Mouse (Mus musculus): Measurements from ENCODE around the gene Gpr161. TPM values are rescaled to one million over a fixed set of nuclear protein-coding genes. Genes with fewer than 3 reads are reported as not detected.
A peak's percentile ranks its signal among the peaks of the same experiment; 100 is the strongest.

Gpr161 gene
- total RNA-seq (2021): 1.7 and 2.5 TPM in 2 replicates
- long read RNA-seq, experiment 1, partial matches to known transcripts: 0 of 1 reads
- long read RNA-seq, experiment 1, other reads (novel, unspliced or antisense): 1 of 1 reads
- long read RNA-seq, experiment 2, partial matches to known transcripts: 0 of 1 reads
- long read RNA-seq, experiment 2, other reads (novel, unspliced or antisense): 1 of 1 reads

GRCm38 (mm10) chr1:165295489-165295888 lies at the start of gene Gpr161:
TSS of gene Gpr161 (plus strand) at chr1:165295789.
- no peak for DNase-seq

GRCm38 (mm10) chr1:165246587-165246986 lies 49.0 kb upstream of the Gpr161 start:
- no peak for DNase-seq

- peak; percentile 61 for DNase-seq
Observed at GRCm38 (mm10) chr1:165247085-165247484, 48.5 kb upstream of the Gpr161 start.

- DNase-seq: no peak
Observed at GRCm38 (mm10) chr1:165247788-165248187, 47.8 kb upstream of the Gpr161 start.

GRCm38 (mm10) chr1:165248842-165249241 lies 46.7 kb upstream of the Gpr161 start:
- no peak for DNase-seq

GRCm38 (mm10) chr1:165250546-165250945 lies 45.0 kb upstream of the Gpr161 start:
- no peak for DNase-seq

DNA sequence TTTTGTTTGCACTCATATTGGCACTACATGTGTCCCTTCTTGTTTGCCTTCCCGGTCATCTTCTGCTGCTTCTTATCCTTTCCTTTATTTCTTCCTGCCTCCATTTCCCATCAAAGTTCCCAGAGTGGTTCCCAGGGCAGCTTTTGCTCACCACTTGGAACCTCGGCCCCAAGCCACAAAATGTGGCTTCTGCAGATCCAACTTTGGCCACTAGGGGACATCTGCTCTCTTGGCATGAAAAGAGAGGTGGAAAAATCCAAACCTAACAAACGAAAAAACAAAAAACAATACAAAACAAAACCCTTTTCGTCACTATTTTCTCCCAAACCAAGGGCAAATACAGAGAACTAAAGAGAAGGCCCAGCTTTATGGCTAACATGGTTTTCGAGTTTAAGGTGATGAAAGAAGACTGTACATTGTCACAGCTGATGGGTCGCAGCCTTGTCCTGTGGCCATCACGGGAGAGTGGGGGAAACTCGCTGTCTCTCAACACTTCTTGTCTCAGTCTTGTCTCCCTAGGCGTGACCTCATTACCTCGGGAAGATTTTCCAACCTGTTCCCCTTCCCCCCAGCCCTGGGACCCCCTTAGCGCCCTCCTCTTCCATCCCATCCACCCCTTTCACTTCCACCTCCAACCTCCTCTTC lies 43.4 kb upstream of the Gpr161 start:
- DNase-seq: peak; percentile 79

- no peak for DNase-seq
Observed at GRCm38 (mm10) chr1:165274946-165275345, 20.6 kb upstream of the Gpr161 start.

DNA sequence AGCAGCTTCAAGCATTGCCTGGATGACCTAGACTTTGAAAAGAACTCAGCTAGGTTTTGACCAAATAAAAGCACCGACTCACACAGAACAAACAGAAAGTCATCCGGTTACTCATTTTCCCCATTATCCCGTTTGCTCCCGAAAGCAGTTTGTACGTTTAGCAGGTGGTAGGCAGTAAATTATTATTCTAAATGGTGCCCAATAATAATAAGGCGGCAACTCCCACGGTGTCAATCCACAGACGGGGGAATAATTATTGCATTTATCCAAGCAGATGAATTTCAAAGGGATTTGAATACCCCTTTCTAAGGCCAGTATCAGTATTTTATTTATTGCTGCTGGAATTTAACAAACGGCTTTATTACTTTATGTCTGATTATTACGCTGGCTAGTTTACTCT lies 14.8 kb upstream of the Gpr161 start:
- DNase-seq: no peak

GRCm38 (mm10) chr1:165281351-165282221 lies 14.0 kb upstream of the Gpr161 start:
- DNase-seq: peak; percentile 87

- DNase-seq: no peak
Observed at GRCm38 (mm10) chr1:165282222-165282966, 13.2 kb upstream of the Gpr161 start.

DNA sequence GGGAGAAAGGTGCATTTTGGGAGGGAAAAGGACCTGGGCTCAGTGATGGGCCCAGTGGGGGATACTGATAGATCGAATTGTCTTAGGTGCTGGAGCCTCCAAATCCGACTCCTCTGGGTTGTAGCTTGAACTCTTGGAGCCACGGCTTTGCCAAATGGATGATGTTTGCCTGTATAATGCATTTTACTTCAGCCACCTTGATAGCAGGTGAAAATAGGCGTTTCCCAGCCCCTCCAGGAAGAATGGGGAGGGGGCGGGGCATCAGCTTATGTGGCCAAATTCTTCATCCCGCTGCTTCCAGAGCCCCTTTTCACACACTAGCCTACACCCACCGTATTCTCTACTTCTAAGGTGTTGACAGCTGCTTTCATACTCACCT lies 12.6 kb upstream of the Gpr161 start:
- no peak for DNase-seq

GRCm38 (mm10) chr1:165284096-165284495 lies 11.5 kb upstream of the Gpr161 start:
- no peak for DNase-seq

DNA sequence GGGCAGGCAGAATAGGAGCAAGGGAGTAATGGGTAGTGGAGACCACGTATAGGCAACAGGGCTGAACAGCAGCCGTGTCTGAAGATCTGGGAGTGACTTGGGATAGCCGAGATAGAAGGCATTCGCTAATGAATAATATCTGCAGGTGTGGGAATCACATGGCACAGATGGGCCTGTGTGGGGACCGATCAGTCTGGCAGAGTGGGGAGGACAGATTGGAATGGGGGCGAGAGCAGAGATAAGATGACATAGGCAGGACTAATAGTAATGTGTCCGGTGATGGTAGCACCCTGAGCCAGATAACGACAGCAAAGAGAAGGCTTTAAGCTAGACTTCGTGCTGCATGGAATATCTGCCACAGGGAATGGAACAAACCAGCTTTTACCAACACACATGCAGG lies 7.4 kb upstream of the Gpr161 start:
- DNase-seq: no peak

GRCm38 (mm10) chr1:165289831-165290230 lies 5.8 kb upstream of the Gpr161 start:
- peak; percentile 46 for DNase-seq

DNA sequence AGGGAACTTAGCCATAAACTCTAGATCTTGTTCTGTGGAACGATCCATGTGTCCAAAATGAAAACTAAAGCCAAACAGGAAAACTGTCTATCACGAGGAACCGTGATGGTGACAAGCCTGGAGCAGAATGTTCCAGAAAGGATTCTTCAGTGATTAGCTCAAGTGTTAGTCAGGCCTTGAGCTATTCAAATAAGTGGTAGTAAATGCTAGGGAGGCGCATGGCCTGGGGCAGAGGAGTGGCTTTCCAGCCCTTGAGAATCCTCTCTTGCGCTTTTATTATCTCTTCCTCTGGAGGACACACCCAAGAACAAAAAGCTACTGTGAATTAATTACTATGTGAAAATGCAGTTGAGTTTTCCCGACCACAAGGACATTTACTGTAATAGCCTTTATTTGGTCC lies 4.0 kb upstream of the Gpr161 start:
- no peak for DNase-seq

DNA sequence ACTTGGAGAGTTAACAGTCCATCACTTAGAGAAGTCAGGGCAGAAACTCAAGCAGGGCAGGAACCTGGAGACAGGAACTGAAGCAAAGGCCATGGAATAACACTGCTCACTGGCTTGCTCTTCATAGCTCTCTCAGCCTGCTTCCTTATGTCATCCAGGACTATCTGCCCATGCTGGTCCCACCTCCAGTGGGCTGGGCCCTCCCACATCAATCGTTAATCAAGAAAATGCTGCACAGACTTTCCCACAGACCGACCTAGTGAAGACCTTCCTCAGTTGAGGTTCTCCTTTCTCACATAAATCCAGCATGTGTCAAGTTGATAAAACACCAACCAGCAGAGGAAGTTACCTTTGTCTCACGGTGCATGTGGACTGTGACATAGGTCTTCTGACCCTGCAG lies 5.5 kb downstream of the Gpr161 start:
- no peak for DNase-seq

DNA sequence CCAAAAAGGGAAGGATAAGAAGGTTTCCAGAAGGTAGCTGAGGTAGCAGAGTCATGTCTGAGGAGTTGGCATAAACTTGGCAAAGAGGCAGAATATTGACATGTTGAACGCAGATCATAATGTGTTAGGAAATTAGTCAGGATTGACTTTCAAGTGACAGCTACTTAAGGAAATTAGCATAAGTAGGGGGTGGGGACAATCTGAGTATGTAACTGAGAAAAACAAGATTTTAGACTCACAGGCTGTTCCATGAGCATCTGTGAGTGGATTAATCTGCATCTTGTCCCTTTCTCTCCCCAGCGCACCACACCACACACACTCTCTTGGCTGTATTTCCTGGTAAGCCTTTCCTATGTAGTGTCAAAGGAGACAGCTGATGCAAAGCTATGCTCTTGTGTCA lies 6.0 kb downstream of the Gpr161 start:
- DNase-seq: no peak

GRCm38 (mm10) chr1:165302455-165303208 lies 7.0 kb downstream of the Gpr161 start:
- peak; percentile 47 for DNase-seq

- no peak for DNase-seq
Observed at GRCm38 (mm10) chr1:165303209-165303608, 7.6 kb downstream of the Gpr161 start.

DNA sequence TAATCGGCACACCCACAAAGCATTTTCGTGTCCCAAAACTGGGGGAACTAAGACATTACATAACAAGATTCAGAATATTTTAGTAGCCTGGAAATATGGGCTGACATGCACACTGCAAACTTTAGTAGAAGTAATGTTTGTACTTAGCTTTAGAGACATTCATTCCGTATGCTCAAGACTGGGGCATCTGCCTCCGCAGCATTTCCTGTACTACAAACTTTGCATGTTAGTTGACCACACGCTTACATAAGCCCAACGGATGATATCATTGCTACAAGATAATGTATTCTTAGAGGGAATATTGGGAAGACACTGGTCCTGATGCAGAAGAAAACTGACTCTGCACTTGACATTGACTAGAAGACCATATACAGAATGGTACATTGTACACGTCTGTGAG lies 8.8 kb downstream of the Gpr161 start:
- no peak for DNase-seq

DNA sequence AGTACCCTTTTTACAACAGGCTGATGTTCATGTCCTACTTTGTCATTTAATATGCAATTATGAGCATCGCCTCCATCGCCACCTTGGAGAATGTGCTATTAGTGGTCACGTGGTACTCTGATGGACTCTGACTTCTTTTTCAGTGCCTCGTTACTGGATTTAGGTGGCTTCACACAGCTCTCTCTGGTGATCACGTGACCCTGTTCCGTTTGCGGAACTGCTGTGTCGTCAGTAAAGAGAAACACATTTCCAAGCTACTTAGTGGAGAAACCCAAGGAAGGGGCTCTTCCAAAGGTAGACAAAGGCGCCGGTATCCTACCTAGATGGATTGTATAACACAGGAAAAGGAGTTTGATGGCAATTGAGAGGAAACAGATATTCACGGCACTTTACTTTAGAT lies 12.6 kb downstream of the Gpr161 start:
- no peak for DNase-seq
